Mouse (Mus musculus): ENCODE results near the gene Nab2. TPM values are rescaled to one million over a fixed set of nuclear protein-coding genes. Genes with fewer than 3 reads are reported as not detected.

Gene Nab2
- polyA plus RNA-seq, 1 experiment from 2014 or later = 30.8 TPM

GRCm38 (mm10) chr10:127632668-127633271 lies 35.6 kb downstream of the Nab2 start:
- Histone ChIP-seq H3K36me3 (no peaks in the 10 kb centered on the region), H3K4me2 (no peak overlapping the region), H3K27ac (no peak overlapping the region), H3K4me3 (replicated peaks) (no peak overlapping the region), H3K9ac (no peak overlapping the region), H3K27me3 (no peaks in the 10 kb centered on the region), H3K9me3 (replicated peaks) (no peaks in the 10 kb centered on the region), H3K4me1 (0 out of 2 replicates have a peak, but pooled peaks cover 3% of the 10 kb centered on the region)
- ATAC-seq (replicated peaks; ENCODE audit: low FRiP score) = no peak
- 43% methylated on average over 7 of the region's 7 CpGs for WGBS

DNA sequence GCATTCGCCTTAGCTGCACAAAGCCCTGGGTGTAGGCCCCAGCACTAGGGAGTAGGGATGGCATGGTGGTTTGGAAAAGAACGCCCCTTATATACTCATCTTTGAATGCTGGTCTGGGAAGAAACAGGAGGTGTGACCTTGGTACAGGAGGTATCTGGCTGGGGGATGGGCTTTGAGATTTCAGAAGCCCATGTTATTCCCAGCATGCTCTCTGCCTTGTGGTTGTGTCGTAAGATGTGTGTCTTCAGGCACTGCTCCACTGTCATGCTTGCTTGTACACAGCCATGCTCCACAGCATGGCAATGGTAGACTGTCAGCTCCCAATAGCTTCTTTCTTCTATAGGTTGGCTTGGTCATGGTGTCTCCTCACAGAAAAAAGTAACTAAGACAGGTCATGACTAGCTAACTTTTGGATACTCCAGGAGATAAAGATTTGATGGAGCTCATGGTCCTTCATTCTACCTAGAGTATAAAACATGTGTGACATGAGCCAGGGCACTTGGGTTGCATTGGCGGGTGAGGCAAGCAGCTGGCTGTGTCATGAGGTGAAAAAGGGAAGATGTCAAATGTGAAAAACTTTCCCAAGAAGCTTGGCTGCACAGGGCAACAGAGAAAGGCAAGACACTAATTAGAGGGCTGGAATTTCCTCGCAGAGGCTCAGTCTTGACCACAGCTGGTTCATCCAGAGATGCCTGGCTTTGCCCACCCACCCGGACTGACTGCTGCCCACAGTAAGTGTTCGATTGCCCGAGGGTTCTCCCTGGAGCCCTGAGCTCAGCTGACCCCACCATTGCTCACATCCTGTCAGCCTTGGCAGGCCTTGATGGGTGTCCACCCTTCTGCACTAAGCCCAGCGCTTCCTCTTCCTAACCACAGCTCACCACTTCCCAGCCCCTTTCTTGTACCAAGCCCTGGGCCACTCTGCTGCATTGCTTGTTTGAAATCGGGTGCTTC lies 36.8 kb downstream of the Nab2 start:
- no peaks in the 10 kb centered on the region for H3K27me3 ChIP-seq
- no peak for ATAC-seq (replicated peaks; ENCODE audit: low FRiP score)
- no peak overlapping the region for H3K27ac ChIP-seq
- H3K9me3 ChIP-seq (replicated peaks) = peaks cover 4% of the 10 kb centered on the region
- no peak overlapping the region for H3K9ac ChIP-seq
- H3K4me1 ChIP-seq = 0 out of 2 replicates have a peak, but pooled peaks cover 3% of the 10 kb centered on the region
- no peaks in the 10 kb centered on the region for H3K36me3 ChIP-seq
- H3K4me2 ChIP-seq = no peak overlapping the region
- 74% methylated on average over 10 of the region's 10 CpGs for WGBS
- no peak overlapping the region for H3K4me3 ChIP-seq (replicated peaks)

DNA sequence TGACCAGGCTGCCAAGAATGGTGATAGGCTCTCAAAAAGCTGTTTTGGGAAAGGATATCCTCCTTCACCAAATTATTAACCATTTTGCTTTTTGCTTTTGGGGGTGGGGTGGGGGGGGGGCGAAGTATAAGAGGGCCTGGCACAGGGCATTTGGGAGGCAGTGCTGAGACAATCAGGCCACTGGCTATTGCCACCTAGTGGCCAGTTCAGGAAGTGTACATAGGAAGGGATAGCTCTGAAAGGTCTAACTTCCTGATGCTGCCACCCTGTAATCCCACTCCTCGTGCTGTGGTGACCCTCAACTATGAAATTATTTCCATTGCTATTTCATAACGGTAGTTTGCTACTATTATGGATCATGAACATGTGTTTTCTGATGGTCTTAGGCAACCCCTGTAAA lies 41.9 kb downstream of the Nab2 start:
- 87% methylated on average over 3 of the region's 3 CpGs for WGBS
- Histone ChIP-seq H3K27ac (no peak overlapping the region), H3K27me3 (no peaks in the 10 kb centered on the region), H3K4me1 (peaks cover 8% of the 10 kb centered on the region), H3K9me3 (replicated peaks) (peaks cover 6% of the 10 kb centered on the region), H3K4me2 (no peak overlapping the region), H3K4me3 (replicated peaks) (no peak overlapping the region), H3K36me3 (no peaks in the 10 kb centered on the region), H3K9ac (no peak overlapping the region)
- no peak for ATAC-seq (replicated peaks; ENCODE audit: low FRiP score)

DNA sequence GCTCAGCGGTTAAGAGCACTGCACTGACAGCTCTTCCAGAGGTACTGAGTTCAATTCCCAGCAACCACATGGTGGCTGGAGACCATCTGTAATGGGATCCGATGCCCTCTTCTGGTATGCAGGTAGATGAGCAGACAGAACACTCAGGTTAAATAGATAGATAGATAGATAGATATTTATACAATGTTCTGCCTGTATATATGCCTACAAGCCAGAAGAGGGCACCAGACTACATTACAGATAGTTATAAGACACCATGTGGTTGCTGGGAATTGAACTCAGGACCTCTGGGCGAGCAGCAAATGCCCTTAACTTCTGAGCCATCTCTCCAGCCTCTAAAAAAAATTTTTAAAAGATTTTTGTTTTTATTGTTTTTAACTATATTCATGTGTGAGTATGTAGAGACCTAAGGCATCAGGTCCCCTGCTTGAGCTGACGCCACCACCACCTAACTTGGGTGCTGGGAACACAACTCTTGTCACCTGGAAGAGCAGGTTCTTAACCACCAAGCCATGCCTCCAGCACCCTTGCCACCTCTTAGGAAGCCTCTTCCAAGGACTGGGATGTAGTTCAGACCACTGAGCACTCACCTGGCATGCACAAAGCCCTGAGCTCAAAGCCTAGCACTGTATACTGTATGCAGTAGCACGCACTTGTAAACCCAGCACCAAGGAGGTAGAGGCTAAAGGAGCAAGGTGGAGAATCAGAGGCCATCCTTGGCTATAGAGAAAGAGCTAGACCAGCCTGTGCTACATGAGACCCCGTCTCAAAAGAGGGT lies 44.7 kb downstream of the Nab2 start:
- 92% methylated on average over 6 of the region's 6 CpGs for WGBS
- Histone ChIP-seq H3K36me3 (no peaks in the 10 kb centered on the region), H3K4me2 (no peak overlapping the region)

DNA sequence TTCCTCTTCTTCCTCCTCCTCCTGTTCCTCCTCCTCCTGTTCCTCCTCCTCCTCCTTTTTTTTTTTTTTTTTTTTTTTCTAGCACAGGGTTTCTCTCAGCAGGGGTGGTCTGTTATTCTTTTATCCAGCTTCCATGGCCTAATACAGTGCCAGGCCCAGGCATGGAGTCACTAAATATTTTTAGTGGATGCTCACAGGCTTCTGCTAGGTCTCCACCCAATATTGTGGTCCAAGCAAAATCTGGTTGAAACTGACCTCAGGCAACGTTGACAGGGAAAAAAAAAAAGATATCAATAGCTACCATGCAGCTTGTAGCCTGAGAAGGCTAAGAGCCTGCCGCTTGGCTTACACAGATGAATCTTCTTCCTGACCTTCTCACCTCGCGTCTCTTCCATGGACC lies 45.7 kb downstream of the Nab2 start:
- Histone ChIP-seq H3K4me3 (replicated peaks) (no peak overlapping the region), H3K27ac (peak overlapping the region; percentile 98), H3K9me3 (replicated peaks) (peaks cover 6% of the 10 kb centered on the region), H3K27me3 (peaks cover 5% of the 10 kb centered on the region; the same call in 1 of the 2 replicates), H3K4me2 (peak overlapping the region; percentile 86; the same call in 1 of the 2 replicates), H3K4me1 (peaks cover 40% of the 10 kb centered on the region), H3K9ac (no peak overlapping the region), H3K36me3 (no peaks in the 10 kb centered on the region)
- 68% methylated on average over 4 of the region's 4 CpGs for WGBS
- no peak for ATAC-seq (replicated peaks; ENCODE audit: low FRiP score)

More for the DNA sequence above, 44.7 kb downstream of the Nab2 start:
- H3K27ac ChIP-seq = no peak overlapping the region
- no peak overlapping the region for H3K4me3 ChIP-seq (replicated peaks)
- no peak overlapping the region for H3K9ac ChIP-seq
- H3K9me3 ChIP-seq (replicated peaks) = peaks cover 6% of the 10 kb centered on the region
- H3K4me1 ChIP-seq = peaks cover 30% of the 10 kb centered on the region
- peaks cover 5% of the 10 kb centered on the region; the same call in 1 of the 2 replicates for H3K27me3 ChIP-seq
- no peak for ATAC-seq (replicated peaks; ENCODE audit: low FRiP score)

DNA sequence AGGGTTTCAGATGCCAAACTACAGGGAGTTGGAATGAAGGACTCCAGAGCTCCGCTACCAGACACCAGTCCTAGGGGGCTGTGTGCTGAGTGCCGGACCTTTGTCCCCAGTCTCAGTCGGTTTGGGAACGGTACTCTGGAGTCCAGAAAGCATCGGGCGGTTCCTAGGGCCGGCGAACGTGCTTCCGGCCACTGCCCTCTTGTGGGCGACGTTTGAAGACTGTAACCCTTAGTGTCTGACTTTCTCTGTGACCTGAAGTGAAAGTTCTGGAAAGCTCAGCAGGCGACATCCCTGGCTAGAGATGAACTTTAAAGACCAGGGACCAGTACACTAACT lies 46.3 kb downstream of the Nab2 start:
- peak overlapping the region; percentile 86 for H3K4me2 ChIP-seq
- WGBS = under 1% methylated on average over 13 of the region's 13 CpGs
- peak; percentile 41 for ATAC-seq (replicated peaks; ENCODE audit: low FRiP score)

GRCm38 (mm10) chr10:127621191-127622056 lies 46.9 kb downstream of the Nab2 start:
- under 1% methylated on average over 38 of the region's 39 CpGs for WGBS
- Histone ChIP-seq H3K27me3 (peaks cover 9% of the 10 kb centered on the region), H3K9ac (peak overlapping the region; percentile 65), H3K4me3 (replicated peaks) (peak overlapping the region; percentile 59), H3K36me3 (no peaks in the 10 kb centered on the region), H3K4me2 (peak overlapping the region; percentile 86), H3K27ac (peak overlapping the region; percentile 98), H3K4me1 (peaks cover 53% of the 10 kb centered on the region), H3K9me3 (replicated peaks) (peaks cover under 1% of the 10 kb centered on the region; the same call in 1 of the 2 replicates)
- peak; percentile 92 for ATAC-seq (replicated peaks; ENCODE audit: low FRiP score)

More for the DNA sequence above, 46.3 kb downstream of the Nab2 start:
- Histone ChIP-seq H3K9me3 (replicated peaks) (peaks cover 6% of the 10 kb centered on the region), H3K4me3 (replicated peaks) (peak overlapping the region; percentile 59), H3K27me3 (peaks cover 9% of the 10 kb centered on the region), H3K4me1 (peaks cover 47% of the 10 kb centered on the region), H3K27ac (peak overlapping the region; percentile 98), H3K36me3 (no peaks in the 10 kb centered on the region), H3K9ac (peak overlapping the region; percentile 65)

DNA sequence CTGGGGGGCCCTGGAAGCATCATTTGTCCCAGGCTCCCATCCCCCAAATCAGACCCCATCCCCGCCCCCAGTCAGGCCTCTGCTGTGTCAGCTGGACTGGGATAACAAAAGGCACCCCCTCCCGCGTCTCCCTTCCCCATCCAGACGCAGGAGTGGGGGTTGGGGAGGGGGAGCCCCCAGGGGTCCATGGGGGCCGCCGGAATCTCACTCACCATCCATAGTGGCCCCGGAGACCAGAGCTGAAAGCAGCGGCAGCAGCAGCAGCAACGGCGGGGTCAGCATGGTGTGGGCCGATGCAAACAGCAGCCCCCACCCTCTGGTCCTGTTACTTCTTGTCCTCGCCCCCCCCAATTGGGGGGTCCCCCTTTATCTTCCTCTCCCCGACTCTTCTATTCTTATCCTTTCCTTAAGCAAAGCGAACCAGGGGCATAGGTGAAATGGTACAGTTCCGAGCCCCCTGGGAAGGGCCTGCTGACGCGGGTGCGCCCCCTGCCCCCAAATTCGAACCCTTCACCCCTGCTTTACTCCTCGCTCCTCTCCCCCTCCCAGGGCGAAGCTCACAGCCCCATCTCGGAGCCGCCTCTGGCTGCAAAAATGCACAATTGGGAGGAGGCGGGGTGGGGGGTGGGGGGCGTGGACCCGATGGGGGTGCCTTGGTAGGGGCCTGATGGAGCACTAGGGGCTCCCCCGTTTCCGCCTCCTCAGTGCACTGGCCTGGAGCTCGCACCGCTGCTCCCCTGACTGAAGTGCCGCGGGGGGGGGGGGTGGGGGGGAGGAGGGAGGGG lies 47.8 kb downstream of the Nab2 start, which contains the start of gene Lrp1:
Gene Lrp1 (minus strand): TSS at position 743 of the 785 bp plus-strand sequence.
- Histone ChIP-seq H3K9ac (peak within 1 kb of the TSS; percentile 68), H3K27me3 (peaks cover 9% of the 10 kb centered on the region), H3K27ac (peak within 1 kb of the TSS; percentile 98), H3K36me3 (no peaks in the 10 kb centered on the region), H3K4me1 (peaks cover 61% of the 10 kb centered on the region), H3K9me3 (replicated peaks) (no peaks in the 10 kb centered on the region), H3K4me2 (peak within 1 kb of the TSS; percentile 86), H3K4me3 (replicated peaks) (peak within 1 kb of the TSS; percentile 59)
- WGBS = under 1% methylated on average over 26 of the region's 32 CpGs
- peak; percentile 67 for ATAC-seq (replicated peaks; ENCODE audit: low FRiP score)

GRCm38 (mm10) chr10:127619941-127620405 lies 48.4 kb downstream of the Nab2 start:
- 1% methylated on average over 11 of the region's 12 CpGs for WGBS
- H3K9me3 ChIP-seq (replicated peaks) = no peaks in the 10 kb centered on the region
- H3K4me3 ChIP-seq (replicated peaks) = peak overlapping the region; percentile 59
- H3K27ac ChIP-seq = peak overlapping the region; percentile 90
- peak overlapping the region; percentile 68 for H3K9ac ChIP-seq
- H3K4me1 ChIP-seq = peaks cover 67% of the 10 kb centered on the region
- peak overlapping the region; percentile 86 for H3K4me2 ChIP-seq
- no peaks in the 10 kb centered on the region for H3K36me3 ChIP-seq
- no peak for ATAC-seq (replicated peaks; ENCODE audit: low FRiP score)
- peaks cover 9% of the 10 kb centered on the region for H3K27me3 ChIP-seq

DNA sequence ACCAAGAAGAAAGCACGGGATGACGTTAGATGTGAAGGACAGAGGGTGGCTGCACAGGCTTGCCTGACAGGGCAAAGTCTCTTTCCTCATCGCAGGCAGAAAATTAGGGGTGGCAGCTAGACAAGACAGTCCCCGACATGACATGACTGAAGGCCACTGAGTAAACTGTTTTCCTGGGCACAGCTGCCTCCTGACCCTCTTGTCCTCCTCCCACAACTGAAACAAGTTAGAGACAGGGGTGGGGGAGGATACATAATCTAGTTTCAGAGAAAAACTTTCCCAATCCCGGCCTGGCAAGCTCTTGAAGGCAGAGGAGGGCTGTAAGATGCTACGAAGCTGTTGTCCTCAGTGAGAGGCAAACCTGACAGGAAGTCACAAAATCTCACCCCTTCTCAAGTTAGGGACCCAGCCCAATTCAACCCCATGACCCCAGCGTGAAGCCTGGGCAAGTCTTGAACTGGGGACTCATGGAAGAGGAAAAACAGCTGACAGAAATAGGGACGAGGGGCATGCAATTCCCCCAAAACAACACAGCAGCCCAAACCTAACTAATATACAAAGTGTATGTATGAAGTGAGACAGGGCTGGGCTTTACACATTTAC lies 49.1 kb downstream of the Nab2 start:
- Histone ChIP-seq H3K27ac (peak overlapping the region; percentile 90), H3K4me3 (replicated peaks) (peak overlapping the region; percentile 59), H3K4me1 (peaks cover 75% of the 10 kb centered on the region), H3K4me2 (peak overlapping the region; percentile 86), H3K36me3 (no peaks in the 10 kb centered on the region), H3K9me3 (replicated peaks) (no peaks in the 10 kb centered on the region), H3K27me3 (peaks cover 9% of the 10 kb centered on the region), H3K9ac (peak overlapping the region; percentile 68)
- no peak for ATAC-seq (replicated peaks; ENCODE audit: low FRiP score)
- WGBS = 22% methylated on average over 8 of the region's 8 CpGs
